Mouse (Mus musculus) kidney, adult 2 months (tissue): Measurements from ENCODE around the gene Smco2.

Source experiments
- CTCF ChIP-seq: fragments of 200-500 bp; conservative IDR thresholded peaks from 2 replicates; pipeline ENCODE4 v1.5.1; 2011; ENCODE audit warnings: low read depth, mild to moderate bottlenecking, control low read depth, low read length, moderate library complexity, mixed read lengths; ENCODE audit not compliant: insufficient read depth, insufficient read length
- POLR2A ChIP-seq: fragments of 200-500 bp; IDR thresholded peaks from one replicate; pipeline ENCODE4 v1.6.1; 2011; ENCODE audit warnings: low read depth, low read length, control low read depth

DNA sequence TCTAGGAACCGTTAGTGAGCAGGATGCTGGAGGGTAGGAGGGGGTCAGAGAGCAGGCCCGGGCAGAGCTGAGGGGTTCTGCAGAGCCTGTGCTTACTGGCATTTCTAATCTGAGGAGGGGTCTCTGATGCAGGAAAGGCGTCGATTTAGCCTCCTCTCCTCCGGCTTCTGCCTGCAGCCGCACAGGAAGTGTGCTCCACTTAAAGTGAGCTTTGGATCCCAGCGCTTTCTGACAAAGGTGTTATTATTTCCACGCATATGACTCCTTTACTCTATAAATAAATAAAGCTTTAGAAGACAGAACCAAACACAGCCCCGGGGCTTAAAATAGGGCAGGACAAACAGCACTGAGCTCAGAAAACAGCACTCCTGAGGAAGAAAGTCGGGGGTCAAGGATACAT, 29.0 kb downstream of the Smco2 start:
- TF ChIP-seq CTCF (no peak), POLR2A (no peak)
